Mouse (Mus musculus) myocyte (in vitro differentiated cells): ENCODE data around the gene Ankmy2.

ENCODE experiments used
- CEBPB ChIP-seq: IDR thresholded peaks from 2 replicates; pipeline ENCODE4 v1.6.1; 2011; ENCODE audit warnings: mild to moderate bottlenecking, moderate library complexity; ENCODE audit not compliant: poor library complexity, insufficient read depth, severe bottlenecking
- E2F4 ChIP-seq: IDR thresholded peaks from one replicate; pipeline ENCODE4 v1.6.1; 2011; ENCODE audit warnings: mild to moderate bottlenecking, control low read depth, moderate library complexity; ENCODE audit not compliant: insufficient read depth
- MAX ChIP-seq: IDR thresholded peaks from one replicate; pipeline ENCODE4 v1.6.1; 2011; ENCODE audit warnings: low read depth, mild to moderate bottlenecking, control low read depth
- MYOD1 ChIP-seq, 3 experiments: IDR thresholded peaks; one replicate each; pipeline ENCODE4 v1.6.1; 2011; ENCODE audit warnings: control low read depth in 2 of 3, low read depth in 2 of 3, mild to moderate bottlenecking in 2 of 3, moderate library complexity in 1 of 3; ENCODE audit not compliant: insufficient read length in 2 of 3, control insufficient read depth in 1 of 3
- MYOG ChIP-seq, 3 experiments: IDR thresholded peaks; one replicate each; pipeline ENCODE4 v1.6.1; 2011; ENCODE audit warnings: control low read depth in 2 of 3, low read depth in 2 of 3, mild to moderate bottlenecking in 2 of 3; ENCODE audit not compliant: insufficient read length in 2 of 3, control insufficient read depth in 1 of 3, insufficient read depth in 1 of 3
- POLR2A ChIP-seq: IDR thresholded peaks from one replicate; pipeline ENCODE4 v1.6.1; 2011; ENCODE audit warnings: low read depth, mild to moderate bottlenecking, control low read depth, moderate library complexity; ENCODE audit not compliant: insufficient read length
- POLR2AphosphoS2 ChIP-seq: IDR thresholded peaks from one replicate; pipeline ENCODE4 v1.6.1; 2011; ENCODE audit warnings: low read depth, control low read depth; ENCODE audit not compliant: insufficient read length
- REST ChIP-seq: IDR thresholded peaks from one replicate; pipeline ENCODE4 v1.6.1; 2011; ENCODE audit warnings: mild to moderate bottlenecking, control low read depth, moderate library complexity; ENCODE audit not compliant: insufficient read depth, insufficient read length
- SRF ChIP-seq: IDR thresholded peaks from one replicate; pipeline ENCODE4 v1.6.1; 2011; ENCODE audit warnings: low read depth; ENCODE audit not compliant: control insufficient read depth, insufficient read length
- TCF12 ChIP-seq: IDR thresholded peaks from one replicate; pipeline ENCODE4 v1.6.1; 2011; ENCODE audit warnings: mild to moderate bottlenecking, control low read depth; ENCODE audit not compliant: poor library complexity, insufficient read depth, severe bottlenecking
- TCF3 ChIP-seq: IDR thresholded peaks from one replicate; pipeline ENCODE4 v1.6.1; 2011; ENCODE audit warnings: low read depth, control low read depth; ENCODE audit not compliant: insufficient read length
- USF1 ChIP-seq: IDR thresholded peaks from one replicate; pipeline ENCODE4 v1.6.1; 2011; ENCODE audit warnings: low read depth, mild to moderate bottlenecking, control low read depth, moderate library complexity

- no peak for TF ChIP-seq MAX
- no peak for TF ChIP-seq POLR2A
- no peak for TF ChIP-seq MYOG (IDR thresholded peaks at IDR 0.05; ENCODE audit: control insufficient read depth in 1 of 3, insufficient read depth in 1 of 3, insufficient read length in 2 of 3, low read depth in 2 of 3)
- no peak for TF ChIP-seq TCF12
- no peak for TF ChIP-seq POLR2AphosphoS2
- TF ChIP-seq USF1 = no peak
- no peak for TF ChIP-seq MYOD1 (IDR thresholded peaks at IDR 0.05; ENCODE audit: control insufficient read depth in 1 of 3, insufficient read length in 2 of 3, low read depth in 2 of 3)
- no peak for TF ChIP-seq E2F4
- TF ChIP-seq SRF = no peak
- no peak for TF ChIP-seq CEBPB
- TF ChIP-seq REST = no peak
- no peak for TF ChIP-seq TCF3
Measured at GRCm38 (mm10) chr12:36110457-36110856, 46.5 kb upstream of the Ankmy2 start.
